Mouse (Mus musculus): Measurements from ENCODE around the gene Olfr11. TPM values are rescaled to one million over a fixed set of nuclear protein-coding genes. Genes with fewer than 3 reads are reported as not detected.

Gene Olfr11
- polyA plus RNA-seq (2017; shearing (Covaris generic)), result not detected

DNA sequence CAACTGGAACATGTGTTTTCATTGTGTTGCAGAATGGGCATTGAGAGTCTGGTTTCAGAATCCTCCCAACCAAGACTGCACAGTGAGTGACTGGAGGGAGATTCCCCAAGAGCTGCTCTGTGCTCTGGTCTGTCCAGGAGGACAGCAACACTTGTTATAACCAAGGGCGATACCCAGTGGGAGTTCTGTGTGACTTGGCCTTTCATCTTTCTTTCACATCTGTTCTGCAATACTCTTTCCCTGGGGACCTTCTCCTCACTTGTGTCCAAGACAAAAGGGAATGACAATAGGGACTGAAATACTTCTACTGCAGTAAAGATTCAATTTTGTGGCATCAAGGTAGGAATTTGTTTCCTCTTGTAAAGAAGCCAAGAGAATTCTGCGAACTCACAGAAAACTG, at the start of gene Olfr11:
Gene Olfr11, minus strand, starts transcription at position 101 of the 400 bp plus-strand sequence.
- no peak for ATAC-seq

DNA sequence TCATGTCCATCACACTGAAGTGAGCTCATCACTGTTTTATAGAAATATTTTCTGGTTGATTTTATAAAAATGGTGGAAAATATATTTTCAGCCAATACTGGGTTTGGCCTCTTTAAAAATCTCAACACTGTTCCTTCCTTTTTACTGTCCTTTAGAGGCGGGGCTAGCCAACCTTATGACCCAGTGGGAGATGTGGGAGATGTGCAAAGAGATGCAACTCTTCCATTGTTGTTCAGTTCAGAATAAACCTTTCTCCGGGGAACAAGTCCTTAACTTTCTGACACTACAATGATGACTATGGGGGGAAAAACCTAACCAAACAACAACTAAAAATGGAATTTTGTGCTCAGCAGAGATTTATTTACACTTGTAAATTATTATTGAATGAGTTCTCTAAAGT, 35.0 kb upstream of the Olfr11 start, which contains the start of gene Olfr1360:
Gene Olfr1360, minus strand, starts transcription at position 101 of the 400 bp plus-strand sequence.
- ATAC-seq, result no peak

DNA sequence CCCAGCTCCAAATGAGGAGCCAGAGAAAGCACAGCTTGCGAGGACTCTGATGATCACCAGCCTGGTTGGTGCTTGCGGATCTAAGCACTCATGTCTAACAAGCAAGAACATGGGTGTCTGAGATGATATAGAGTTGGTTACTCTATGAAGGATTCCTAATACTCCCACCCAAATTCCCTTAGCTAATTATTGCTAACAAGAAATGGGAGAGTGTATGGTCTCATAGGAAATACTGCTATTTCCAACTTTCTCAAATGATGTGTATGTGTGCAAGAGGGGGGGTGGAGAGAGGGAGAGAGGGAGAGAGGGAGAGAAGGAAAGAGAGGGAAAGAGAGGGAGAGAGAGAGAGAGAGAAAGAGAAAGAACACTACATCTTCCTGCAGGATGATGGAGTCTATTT, 21.0 kb upstream of the Olfr11 start, which contains the start of gene Olfr1361:
Gene Olfr1361, minus strand, starts transcription at position 101 of the 400 bp plus-strand sequence.
- no peak for ATAC-seq

DNA sequence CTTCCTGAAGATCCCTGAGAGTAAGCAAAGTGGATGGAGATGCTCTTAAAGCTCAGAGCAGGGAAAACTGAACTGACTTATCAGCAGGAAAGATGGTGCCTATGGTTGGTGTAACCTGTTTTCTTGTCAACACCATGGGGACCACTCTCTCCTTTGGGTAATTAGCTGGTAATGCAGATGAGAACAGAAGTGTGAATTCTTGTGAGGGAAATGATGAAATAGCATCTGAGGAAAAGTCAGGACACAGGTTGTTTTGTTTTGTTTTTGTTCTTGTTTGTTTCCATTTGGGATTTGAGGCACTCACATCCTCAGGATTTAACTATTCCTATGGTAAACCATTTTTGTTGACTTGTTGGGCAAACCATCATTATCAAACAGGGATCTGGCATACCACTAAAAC, 28.4 kb downstream of the Olfr11 start, which contains the start of gene Olfr1362:
Gene Olfr1362, minus strand, starts transcription at position 101 of the 400 bp plus-strand sequence.
- no peak for ATAC-seq

DNA sequence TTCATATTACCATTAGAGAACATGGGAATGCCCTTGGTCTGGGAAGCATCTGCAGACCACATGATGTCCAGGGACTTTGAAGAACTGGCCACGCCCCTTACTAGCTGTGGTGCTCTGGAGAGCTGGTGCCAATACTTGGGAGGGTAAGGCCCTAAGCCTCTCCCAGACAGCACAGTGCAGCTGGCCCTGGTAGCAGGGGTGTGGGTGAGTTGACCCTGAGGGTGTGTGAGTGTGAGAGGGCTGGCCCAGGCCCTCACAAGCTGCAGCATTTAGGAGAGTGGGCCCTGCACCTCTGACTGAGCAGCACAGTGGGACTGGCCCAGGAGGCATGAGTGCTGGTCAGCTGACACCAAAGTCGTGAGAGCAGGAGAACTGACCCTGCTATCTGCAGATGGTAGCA, 50.7 kb downstream of the Olfr11 start:
- ATAC-seq, result no peak

Other genes starting within 250 kb of the Olfr11 start
- gene Zkscan3, start 239.8 kb downstream of the Olfr11 start, polyA plus RNA-seq (2017; shearing (Covaris generic)), result 10 to 100 TPM; 23.7 to 42.0 (median 33.0) TPM
- 1 to 10 TPM in 2 of 3 experiments, under 1 TPM in 1; 0.68 to 1.7 (median 1.6) TPM for gene Pgbd1, start 201.5 kb downstream of the Olfr11 start, polyA plus RNA-seq (2017; shearing (Covaris generic))
- gene Zscan26, start 188.8 kb downstream of the Olfr11 start, polyA plus RNA-seq (2017; shearing (Covaris generic)), result 10 to 100 TPM; 42.6 to 84.1 (median 72.6) TPM
- gene Nkapl, start 174.0 kb downstream of the Olfr11 start, polyA plus RNA-seq (2017; shearing (Covaris generic)), result under 1 TPM in 1 of 3 experiments, not detected in 2; 0.62 TPM
- not detected for gene Zkscan4, start 163.6 kb downstream of the Olfr11 start, polyA plus RNA-seq (2017; shearing (Covaris generic))
- not detected for gene Gm10065, start 163.1 kb downstream of the Olfr11 start, polyA plus RNA-seq (2017; shearing (Covaris generic))
- gene AK157302, start 147.3 kb downstream of the Olfr11 start, polyA plus RNA-seq (2017; shearing (Covaris generic)), result under 1 TPM in 1 of 3 experiments, not detected in 2; 0.17 TPM
- gene Gm11273, start 141.1 kb downstream of the Olfr11 start, polyA plus RNA-seq (2017; shearing (Covaris generic)), result 10 to 100 TPM in 2 of 3 experiments, 1 to 10 TPM in 1; 5.4 to 41.4 (median 31.6) TPM
- gene Zkscan8, start 111.4 kb downstream of the Olfr11 start, polyA plus RNA-seq (2017; shearing (Covaris generic)), result 1 to 10 TPM; 5.8 to 8.7 (median 5.9) TPM
- gene Olfr1366, start 99.7 kb downstream of the Olfr11 start, polyA plus RNA-seq (2017; shearing (Covaris generic)), result not detected
- gene Olfr1535, start 82.6 kb downstream of the Olfr11 start, polyA plus RNA-seq (2017; shearing (Covaris generic)), result under 1 TPM in 2 of 3 experiments, not detected in 1; 0.11 to 0.19 TPM
- gene Olfr1364, start 60.8 kb downstream of the Olfr11 start, polyA plus RNA-seq (2017; shearing (Covaris generic)), result not detected
- not detected for gene Olfr1362, start 28.5 kb downstream of the Olfr11 start, polyA plus RNA-seq (2017; shearing (Covaris generic))
- gene Olfr1361, start 20.9 kb upstream of the Olfr11 start, polyA plus RNA-seq (2017; shearing (Covaris generic)), result not detected
- not detected for gene Olfr1360, start 34.9 kb upstream of the Olfr11 start, polyA plus RNA-seq (2017; shearing (Covaris generic))
- not detected for gene Olfr1359, start 55.6 kb upstream of the Olfr11 start, polyA plus RNA-seq (2017; shearing (Covaris generic))
- not detected for gene Hist1h2bl, start 73.6 kb upstream of the Olfr11 start, polyA plus RNA-seq (2017; shearing (Covaris generic))
- 10 to 100 TPM in 1 of 3 experiments, not detected in 2; 25.0 TPM for gene Hist1h2ai, start 73.9 kb upstream of the Olfr11 start, polyA plus RNA-seq (2017; shearing (Covaris generic))
- 1 to 10 TPM in 1 of 3 experiments, not detected in 2; 4.9 TPM for gene Hist1h3h, start 75.1 kb upstream of the Olfr11 start, polyA plus RNA-seq (2017; shearing (Covaris generic))
- 1 to 10 TPM in 2 of 3 experiments, not detected in 1; 1.6 to 4.7 TPM for gene Hist1h2bm, start 79.5 kb upstream of the Olfr11 start, polyA plus RNA-seq (2017; shearing (Covaris generic))
- gene Hist1h4j, start 92.5 kb upstream of the Olfr11 start, polyA plus RNA-seq (2017; shearing (Covaris generic)), result not detected
- gene Hist1h4k, start 108.0 kb upstream of the Olfr11 start, polyA plus RNA-seq (2017; shearing (Covaris generic)), result 10 to 100 TPM in 1 of 3 experiments, 1 to 10 TPM in 2; 1.5 to 15.3 (median 8.0) TPM
- 1 to 10 TPM in 1 of 3 experiments, not detected in 2; 6.2 TPM for gene Hist1h2ak, start 111.3 kb upstream of the Olfr11 start, polyA plus RNA-seq (2017; shearing (Covaris generic))
- gene Hist1h2bn, start 111.6 kb upstream of the Olfr11 start, polyA plus RNA-seq (2017; shearing (Covaris generic)), result 1 to 10 TPM in 2 of 3 experiments, not detected in 1; 1.8 to 3.0 TPM
- gene Hist1h1b, start 138.1 kb upstream of the Olfr11 start, polyA plus RNA-seq (2017; shearing (Covaris generic)), result 10 to 100 TPM in 1 of 3 experiments, 1 to 10 TPM in 2; 3.0 to 89.4 (median 8.5) TPM
- 1 to 10 TPM in 2 of 3 experiments, not detected in 1; 3.1 to 3.4 TPM for gene Hist1h3i, start 140.9 kb upstream of the Olfr11 start, polyA plus RNA-seq (2017; shearing (Covaris generic))
- gene Hist1h2an, start 144.7 kb upstream of the Olfr11 start, polyA plus RNA-seq (2017; shearing (Covaris generic)), result 1 to 10 TPM in 1 of 3 experiments, not detected in 2; 3.5 TPM
- 1 to 10 TPM; 1.6 to 3.6 (median 3.0) TPM for gene Hist1h2bp, start 144.9 kb upstream of the Olfr11 start, polyA plus RNA-seq (2017; shearing (Covaris generic))
- gene Hist1h2bq, start 167.7 kb upstream of the Olfr11 start, polyA plus RNA-seq (2017; shearing (Covaris generic)), result 10 to 100 TPM in 1 of 3 experiments, 1 to 10 TPM in 1, not detected in 1; 6.1 to 12.5 TPM
- 10 to 100 TPM in 1 of 3 experiments, 1 to 10 TPM in 1, not detected in 1; 2.4 to 11.2 TPM for gene Hist1h2ao, start 167.9 kb upstream of the Olfr11 start, polyA plus RNA-seq (2017; shearing (Covaris generic))
- gene Hist1h4m, start 169.2 kb upstream of the Olfr11 start, polyA plus RNA-seq (2017; shearing (Covaris generic)), result 10 to 100 TPM in 1 of 3 experiments, 1 to 10 TPM in 2; 5.8 to 17.9 (median 8.9) TPM
- gene Hist1h4n, start 189.7 kb upstream of the Olfr11 start, polyA plus RNA-seq (2017; shearing (Covaris generic)), result 1 to 10 TPM in 2 of 3 experiments, not detected in 1; 6.5 to 9.3 TPM
- gene Hist1h2ap, start 191.0 kb upstream of the Olfr11 start, polyA plus RNA-seq (2017; shearing (Covaris generic)), result 100 to 1,000 TPM in 1 of 3 experiments, 10 to 100 TPM in 2; 58.0 to 576 (median 60.6) TPM
- 10 to 100 TPM in 1 of 3 experiments, 1 to 10 TPM in 1, not detected in 1; 6.1 to 12.2 TPM for gene Hist1h2br, start 191.2 kb upstream of the Olfr11 start, polyA plus RNA-seq (2017; shearing (Covaris generic))